Mouse (Mus musculus): Measurements from ENCODE around the gene Tab3. TPM values are rescaled to one million over a fixed set of nuclear protein-coding genes. Genes with fewer than 3 reads are reported as not detected.

The Tab3 gene
- total RNA-seq (2022): 10 to 100 TPM in 3 of 4 experiments, 1 to 10 TPM in 1; 9.3 to 13.7 (median 11.6) TPM

GRCm38 (mm10) chrX:85573532-85574181 lies at the start of gene Tab3:
Tab3 (plus strand) TSS chrX:85574022.
- DNase-seq: peak; percentile 95

- DNase-seq: no peak
Measured at GRCm38 (mm10) chrX:85525545-85525944, 48.3 kb upstream of the Tab3 start.

- DNase-seq: no peak
Measured at GRCm38 (mm10) chrX:85526263-85527019, 47.4 kb upstream of the Tab3 start.

GRCm38 (mm10) chrX:85558931-85559330 lies 14.9 kb upstream of the Tab3 start:
- no peak for DNase-seq

- no peak for DNase-seq
Measured at GRCm38 (mm10) chrX:85566256-85566655, 7.6 kb upstream of the Tab3 start.

GRCm38 (mm10) chrX:85574182-85574541 lies 340 bp downstream of the Tab3 start:
- DNase-seq: no peak

GRCm38 (mm10) chrX:85576310-85576709 lies 2.5 kb downstream of the Tab3 start:
- no peak for DNase-seq

GRCm38 (mm10) chrX:85580768-85581167 lies 6.9 kb downstream of the Tab3 start:
- no peak for DNase-seq

- DNase-seq: no peak
Measured at GRCm38 (mm10) chrX:85582517-85582916, 8.7 kb downstream of the Tab3 start.

- no peak for DNase-seq
Measured at GRCm38 (mm10) chrX:85585575-85585974, 11.8 kb downstream of the Tab3 start.

- DNase-seq: no peak
Measured at GRCm38 (mm10) chrX:85614701-85615100, 40.9 kb downstream of the Tab3 start.

GRCm38 (mm10) chrX:85646204-85646777 lies 72.5 kb downstream of the Tab3 start:
- DNase-seq: no peak

- no peak for DNase-seq
Measured at GRCm38 (mm10) chrX:85676808-85677207, 103.0 kb downstream of the Tab3 start.

- DNase-seq: no peak
Measured at GRCm38 (mm10) chrX:85682125-85682524, 108.3 kb downstream of the Tab3 start.

- no peak for DNase-seq
Measured at GRCm38 (mm10) chrX:85683723-85684122, 109.9 kb downstream of the Tab3 start.

Small RNA genes lying within 50 kb of the gene (microRNA-seq; reads per million reads assigned to microRNA genes)
- 0 reads per million in 2 experiments for gene Gm44378

Other genes with a start within 250 kb of the Tab3 start
- 10 to 100 TPM in 3 of 4 experiments, 1 to 10 TPM in 1; 6.7 to 29.6 (median 18.4) TPM for gene Gk, start 202.8 kb downstream of the Tab3 start, total RNA-seq (2022)